In the genomic region with DNA sequence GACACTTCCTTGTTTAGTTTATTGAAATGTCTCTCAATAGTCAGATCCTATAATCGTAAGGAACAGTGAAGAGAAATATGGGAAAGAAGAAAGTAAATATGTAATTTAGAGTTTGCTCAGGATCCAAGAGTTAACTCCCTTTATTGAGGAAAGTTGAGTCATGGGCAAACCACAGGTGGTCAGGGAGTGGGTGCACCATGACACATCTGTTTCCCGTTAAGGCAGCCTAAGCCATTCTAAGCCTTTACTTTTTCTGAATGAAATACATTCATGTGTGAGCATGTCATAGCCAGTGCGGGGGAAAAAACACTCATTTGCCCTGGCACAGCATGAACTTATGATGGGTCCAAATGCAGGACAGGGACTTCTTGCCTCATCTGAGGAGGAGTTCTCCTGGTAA, we compare ENCODE assay signal across 18 mouse cellular contexts.
DNase-seq lines count a peak whose midpoint lies in the region; ATAC-seq lines count a peak whose summit lies in the region.
"Had no signal": no experiment of that assay in that cellular context is flagged by ENCODE, and none has a peak within 500 bp of the region (broad histone marks: within the 10 kb centered on the region; RNA-seq: fewer than 3 reads in every experiment).

No protein-coding gene starts in this region.

- peak; percentile 14 for DNase-seq in embryonic facial prominence, embryonic 10.5 days (ENCODE audit: low spot score)
- DNase-seq in adrenal gland, postnatal 36 days, result no peak
- DNase-seq in heart, postnatal 4 days, result no peak
- DNase-seq in cerebellum, adult 18-20 months, result no peak
- DNase-seq: cerebellum, postnatal 10 days; heart, adult 18-20 months; left cerebral cortex, postnatal 4 days; lung, postnatal 10 days had no signal

- H3K27ac ChIP-seq in embryonic facial prominence, embryonic 10.5 days (replicated peaks), result no peak overlapping the region
- H3K27ac ChIP-seq: embryonic facial prominence, embryonic 13.5 days; forebrain, embryonic 13.5 days; heart, embryonic 15.5 days; kidney, embryonic 15.5 days; liver, embryonic 15.5 days; midbrain, embryonic 12.5 days had no signal

- H3K4me1 ChIP-seq in megakaryocyte, embryonic 14.5 days, result peaks cover 36% of the 10 kb centered on the region
- H3K4me1 ChIP-seq in embryonic facial prominence, embryonic 10.5 days, result peaks cover 3% of the 10 kb centered on the region; the same call in 1 of the 2 replicates
- H3K4me1 ChIP-seq: forebrain, embryonic 13.5 days; kidney, embryonic 15.5 days; liver, embryonic 15.5 days; midbrain, embryonic 12.5 days had no signal

- H3K27me3 ChIP-seq in megakaryocyte, embryonic 14.5 days (replicated peaks), result no peaks in the 10 kb centered on the region
- H3K27me3 ChIP-seq in embryonic facial prominence, embryonic 10.5 days (replicated peaks; ENCODE audit: low read depth, poor library complexity, severe bottlenecking), result no peaks in the 10 kb centered on the region
- H3K27me3 ChIP-seq: embryonic facial prominence, embryonic 13.5 days; forebrain, embryonic 13.5 days; heart, embryonic 15.5 days; kidney, embryonic 15.5 days; liver, embryonic 15.5 days; midbrain, embryonic 12.5 days had no signal

- H3K4me3 ChIP-seq in megakaryocyte, embryonic 14.5 days (replicated peaks), result peak overlapping the region; percentile 80
- no peak overlapping the region for H3K4me3 ChIP-seq in embryonic facial prominence, embryonic 10.5 days
- H3K4me3 ChIP-seq: embryonic facial prominence, embryonic 13.5 days; forebrain, embryonic 13.5 days; heart, embryonic 15.5 days; kidney, embryonic 15.5 days; liver, embryonic 15.5 days; midbrain, embryonic 12.5 days had no signal

- WGBS in embryonic facial prominence, embryonic 10.5 days, result 70% methylated on average over 3 of the region's 3 CpGs

- ATAC-seq in megakaryocyte, adult 5-6 weeks (ENCODE audit: poor library complexity, severe bottlenecking), result no peak
- ATAC-seq in granulocyte monocyte progenitor cell, adult 5-6 weeks (replicated peaks; ENCODE audit: poor library complexity, severe bottlenecking), result peak; percentile 56
- no peak for ATAC-seq in erythroblast, adult 5-6 weeks (replicated peaks; ENCODE audit: low FRiP score, poor library complexity, severe bottlenecking)
- ATAC-seq: forebrain, embryonic 13.5 days had no signal

- H3K36me3 ChIP-seq in megakaryocyte, embryonic 14.5 days (replicated peaks; ENCODE audit: low read length), result no peaks in the 10 kb centered on the region
- no peaks in the 10 kb centered on the region for H3K36me3 ChIP-seq in embryonic facial prominence, embryonic 10.5 days (replicated peaks)
- H3K36me3 ChIP-seq: embryonic facial prominence, embryonic 13.5 days; heart, embryonic 15.5 days; kidney, embryonic 15.5 days; liver, embryonic 15.5 days; midbrain, embryonic 12.5 days had no signal

- H3K9me3 ChIP-seq in megakaryocyte, embryonic 14.5 days, result no peaks in the 10 kb centered on the region
- H3K9me3 ChIP-seq in embryonic facial prominence, embryonic 10.5 days, result no peaks in the 10 kb centered on the region
- H3K9me3 ChIP-seq: embryonic facial prominence, embryonic 13.5 days; forebrain, embryonic 13.5 days; heart, embryonic 15.5 days; kidney, embryonic 15.5 days; liver, embryonic 15.5 days; midbrain, embryonic 12.5 days had no signal
